Mouse (Mus musculus) right cerebral cortex, postnatal 14 days (tissue): ENCODE measurements at regions not wholly inside any gene's neighbourhood (a gene's known extent, or its start where the extent isn't known, plus 50 kb on each side); places are given as distances from the start of the nearest gene placed in this dataset.

ENCODE experiments used
- DNase-seq: peaks from one replicate; pipeline ENCODE4 v3.0.0; 2022

DNA sequence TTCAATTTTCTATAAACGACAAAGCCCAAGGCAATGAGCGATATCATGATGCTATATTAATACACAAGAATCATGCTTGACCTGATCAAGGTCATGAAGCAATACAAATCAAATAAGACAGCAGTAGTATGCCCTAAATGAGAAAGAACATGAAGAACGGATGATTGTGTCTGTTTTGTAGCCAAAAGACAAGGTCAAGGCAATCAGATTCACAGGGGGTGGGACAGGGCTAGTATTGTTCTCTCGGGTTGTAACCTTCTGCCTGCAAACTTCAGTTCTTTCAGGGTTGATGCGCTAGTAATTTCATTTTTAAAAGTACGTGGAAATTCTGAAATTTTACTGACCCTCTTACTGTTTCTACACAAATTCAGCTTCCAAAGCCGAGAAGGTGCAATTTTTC, 206.7 kb downstream of the Arl4a start:
- no peak for DNase-seq

DNA sequence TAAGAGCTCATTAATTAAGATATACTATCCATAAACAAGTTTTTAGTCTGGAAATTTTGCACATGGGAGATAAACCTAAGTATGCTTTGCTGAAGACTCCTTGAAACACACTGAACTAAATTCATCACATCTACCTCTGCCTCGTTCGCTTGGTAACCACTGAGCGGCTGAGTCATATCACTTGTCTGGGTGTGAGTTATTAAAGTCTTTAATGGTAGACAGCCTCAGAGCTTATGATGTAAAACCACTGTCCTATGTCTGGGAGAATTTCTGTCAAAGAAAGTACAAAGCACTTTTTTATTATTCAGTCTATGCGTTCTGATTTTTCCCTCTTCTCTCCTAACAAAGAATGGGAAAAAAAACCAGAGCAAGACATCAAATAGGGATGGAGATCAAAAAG, 207.3 kb downstream of the Arl4a start:
- no peak for DNase-seq

- no peak for DNase-seq
These were observed 215.2 kb downstream of the Arl4a start for GRCm38 (mm10) chr12:39822671-39823070.

- DNase-seq: no peak
These were observed 236.3 kb downstream of the Arl4a start for GRCm38 (mm10) chr12:39801536-39801935.

- DNase-seq: no peak
These were observed 240.0 kb downstream of the Arl4a start for GRCm38 (mm10) chr12:39797843-39798242.

DNA sequence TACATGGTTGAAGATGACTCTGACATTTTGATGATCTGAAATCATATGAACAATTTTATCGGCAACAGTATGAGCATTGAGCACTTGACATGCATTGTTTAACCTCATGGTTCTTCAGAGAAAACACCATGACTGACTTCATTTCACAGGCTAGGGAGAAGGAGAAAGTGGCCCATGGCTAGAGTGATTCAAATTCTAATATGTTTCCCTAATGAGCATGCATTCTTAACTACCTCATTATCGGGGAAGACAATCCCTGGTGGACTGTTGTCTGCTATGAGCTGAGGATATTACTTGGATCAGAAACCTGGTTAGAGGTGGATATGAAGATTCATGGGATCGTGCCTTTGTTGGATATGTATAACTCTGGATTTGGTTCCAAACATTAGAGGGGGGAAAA, 240.9 kb downstream of the Arl4a start:
- DNase-seq: no peak

GRCm38 (mm10) chr12:39785026-39785425, 252.8 kb downstream of the Arl4a start:
- DNase-seq: no peak

- DNase-seq: no peak
These were observed 253.3 kb downstream of the Arl4a start for GRCm38 (mm10) chr12:39784532-39784931.

- no peak for DNase-seq
These were observed 261.7 kb downstream of the Arl4a start for GRCm38 (mm10) chr12:39776173-39776572.

GRCm38 (mm10) chr12:39766988-39767387, 270.8 kb downstream of the Arl4a start:
- DNase-seq: no peak

GRCm38 (mm10) chr12:39763529-39763928, 274.3 kb downstream of the Arl4a start:
- DNase-seq: no peak

DNA sequence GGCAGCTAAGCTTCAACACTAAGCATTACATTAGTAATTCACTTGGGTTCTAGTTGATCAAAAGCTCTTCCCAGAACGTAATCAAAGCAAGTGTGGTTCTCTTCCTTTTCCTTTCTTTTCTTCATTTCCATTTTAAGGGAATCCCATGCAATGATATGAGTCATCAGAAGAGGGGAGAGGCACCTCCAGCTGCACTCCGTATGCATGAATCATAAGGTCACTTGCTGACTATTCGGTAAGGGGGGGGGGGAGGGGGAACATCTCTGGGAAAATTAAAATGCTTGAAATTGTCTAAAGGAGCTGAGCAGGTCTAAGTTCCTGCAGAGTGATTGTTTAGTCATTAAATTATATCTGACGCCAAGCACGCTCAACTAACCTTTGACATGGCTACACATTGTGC, 275.9 kb downstream of the Arl4a start:
- DNase-seq: no peak

GRCm38 (mm10) chr12:39761326-39761725, 276.5 kb downstream of the Arl4a start:
- DNase-seq: no peak

DNA sequence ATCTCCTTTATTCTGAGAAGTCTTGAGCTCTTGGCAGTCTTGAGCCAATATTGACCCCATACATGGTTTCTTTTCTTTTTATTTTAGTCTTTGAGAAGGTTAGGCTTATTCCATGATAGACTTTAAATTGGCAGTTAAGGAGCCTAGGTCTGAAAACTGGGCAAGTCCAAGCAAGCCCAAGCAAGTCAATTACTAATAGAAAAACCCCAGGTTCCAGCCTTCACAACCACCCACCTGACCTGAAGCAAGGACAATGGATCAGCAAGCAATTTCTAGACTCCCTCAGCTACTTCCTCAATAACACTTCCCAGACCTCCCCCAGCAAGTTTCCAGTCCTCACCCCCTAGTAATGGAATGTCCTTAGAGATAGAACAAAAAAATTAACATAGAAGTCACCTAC, 279.9 kb downstream of the Arl4a start:
- DNase-seq: no peak

DNA sequence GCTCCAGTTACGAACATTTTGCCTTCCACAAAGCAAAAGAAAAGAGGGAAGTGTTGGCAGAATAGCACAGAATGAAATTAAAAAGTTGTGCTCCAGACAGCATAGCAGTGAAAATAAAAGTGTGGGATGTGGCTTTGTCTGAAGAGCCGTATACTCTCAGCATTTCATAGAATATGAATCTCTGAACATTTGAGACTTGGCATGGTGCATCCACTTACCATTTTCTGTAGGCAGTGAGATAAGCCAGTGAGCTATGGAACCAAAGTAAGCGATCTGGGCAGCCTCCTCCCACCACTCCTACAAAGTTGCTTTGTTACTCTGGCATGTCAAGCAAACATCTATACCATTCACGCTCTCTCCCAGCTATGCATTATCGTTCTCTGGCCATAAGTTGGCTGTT, 286.0 kb downstream of the Arl4a start:
- DNase-seq: no peak

- DNase-seq: peak; percentile 7
These were observed 295.4 kb downstream of the Arl4a start for GRCm38 (mm10) chr12:39742156-39743063.

- no peak for DNase-seq
These were observed 296.6 kb downstream of the Arl4a start for GRCm38 (mm10) chr12:39741051-39741847.

GRCm38 (mm10) chr12:39736966-39737365, 300.9 kb downstream of the Arl4a start:
- no peak for DNase-seq

DNA sequence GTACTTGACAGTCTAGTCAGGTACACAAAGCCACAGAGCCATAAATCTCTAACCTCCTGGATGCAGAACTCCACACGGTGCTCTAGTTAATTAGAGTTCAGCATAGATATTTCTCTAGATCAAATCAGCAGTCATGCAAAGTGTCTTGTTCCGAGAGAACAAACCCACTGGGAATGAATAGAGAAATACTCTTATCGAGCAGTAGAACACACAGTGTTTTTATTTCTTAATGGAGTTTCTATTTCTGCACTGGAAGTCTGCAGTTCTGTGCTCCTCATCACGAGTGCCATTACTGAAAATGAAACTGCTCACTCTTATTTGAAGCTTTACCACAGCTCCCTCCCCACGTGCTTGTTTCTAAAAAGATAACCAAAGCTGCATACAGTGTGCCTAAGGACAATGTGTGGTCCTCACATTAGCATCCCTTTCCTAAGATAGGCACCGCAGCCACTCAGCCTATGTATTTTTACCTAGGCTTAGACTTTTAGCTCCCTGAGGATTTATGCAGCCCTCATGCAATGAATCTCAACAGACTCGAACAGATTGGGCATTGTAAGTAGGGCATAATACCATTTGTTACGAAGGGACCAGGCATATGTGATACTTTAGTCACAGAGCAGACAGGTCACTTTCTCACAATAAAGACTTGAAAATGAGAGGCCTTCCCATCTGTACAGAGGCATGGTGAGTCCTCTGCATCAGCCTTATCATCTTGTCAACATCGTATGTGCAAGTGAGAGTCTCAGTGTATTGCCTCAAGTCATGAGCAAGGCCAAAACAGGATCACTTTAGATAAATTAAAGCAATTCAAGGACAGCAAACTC, 301.5 kb downstream of the Arl4a start:
- no peak for DNase-seq

DNA sequence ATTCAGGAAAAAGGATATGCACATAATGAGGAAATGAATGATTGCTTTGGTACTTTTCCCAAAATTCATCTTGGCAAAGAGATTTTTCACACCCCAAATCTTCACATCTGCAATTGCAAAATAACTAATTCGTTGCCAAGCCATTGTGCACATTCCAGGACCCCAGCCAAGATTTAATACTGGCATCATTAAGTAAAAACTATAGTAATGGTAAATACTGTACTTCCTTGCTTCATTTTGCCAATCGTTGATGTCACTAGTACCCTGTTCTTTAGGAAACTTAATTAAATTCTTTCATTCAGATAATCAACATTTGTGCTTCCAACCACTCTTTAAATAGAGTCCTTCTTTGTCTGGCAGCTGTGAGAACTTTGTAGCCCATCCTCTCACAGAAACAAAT, 303.6 kb downstream of the Arl4a start:
- no peak for DNase-seq

GRCm38 (mm10) chr12:39731177-39731576, 306.6 kb downstream of the Arl4a start:
- DNase-seq: no peak

DNA sequence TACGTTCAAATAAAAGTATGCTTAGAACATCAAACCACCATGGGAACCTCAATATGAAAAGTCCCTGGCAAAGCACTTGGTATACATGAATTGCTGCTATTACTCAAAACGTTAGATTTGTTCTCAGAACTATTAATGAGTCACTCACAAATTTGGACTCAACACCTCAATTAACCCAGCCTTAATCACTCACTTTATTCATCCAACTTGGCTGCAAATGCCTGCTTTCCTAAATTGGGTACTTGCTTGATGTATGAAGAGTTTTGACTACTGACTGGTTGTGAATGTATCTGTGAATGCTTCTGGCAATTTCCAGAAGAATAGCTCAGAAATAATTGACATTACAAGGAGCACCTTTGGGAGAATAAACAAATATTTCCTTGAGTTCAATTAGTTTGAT, 308.6 kb downstream of the Arl4a start:
- no peak for DNase-seq

DNA sequence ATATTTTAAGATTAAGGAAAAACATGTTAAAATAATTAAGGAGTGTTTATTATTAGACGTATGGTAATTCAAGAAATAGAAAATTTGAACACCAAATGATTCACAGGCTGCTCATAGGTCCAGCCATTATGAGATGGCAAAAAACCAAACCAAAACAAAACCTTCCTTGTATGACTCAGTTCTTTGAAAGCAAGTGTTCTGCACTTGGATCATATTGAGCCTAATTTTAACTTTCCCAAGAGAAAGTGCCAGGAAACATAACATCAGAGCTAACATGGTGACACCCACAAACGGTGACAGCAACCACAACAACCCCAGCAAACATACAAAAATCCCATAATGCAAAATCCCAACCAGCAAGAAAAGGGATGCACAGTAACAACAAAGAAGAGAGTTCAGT, 313.7 kb downstream of the Arl4a start:
- DNase-seq: no peak
